Mouse (Mus musculus) testis, adult 2 months (tissue): ENCODE data around the gene Pdp2. TPM values are rescaled to one million over a fixed set of nuclear protein-coding genes. Genes with fewer than 3 reads are reported as not detected.
A peak's percentile ranks its signal among the peaks of the same experiment; 100 is the strongest.
"Not testable (repeated sequence)": the region's sequence is repeated elsewhere in the genome, so short reads cannot be mapped to it uniquely, and the experiment has no call there.

ENCODE experiments used
- H3K27ac ChIP-seq: fragments of 200-500 bp; 2 replicates; pipeline ENCODE4 v1.5.1; 2012; ENCODE audit warnings: low read depth, low read length; ENCODE audit not compliant: control insufficient read depth, insufficient read depth
- H3K27me3 ChIP-seq: fragments of 200-500 bp; 2 replicates; pipeline ENCODE4 v1.6.1; 2012; ENCODE audit warnings: mild to moderate bottlenecking, low read length, moderate library complexity; ENCODE audit not compliant: control insufficient read depth, insufficient read depth
- H3K36me3 ChIP-seq: fragments of 200-500 bp; 2 replicates; pipeline ENCODE4 v1.6.1; 2012; ENCODE audit warnings: mild to moderate bottlenecking, low read length; ENCODE audit not compliant: control insufficient read depth, insufficient read depth
- H3K4me1 ChIP-seq: fragments of 200-500 bp; 2 replicates; pipeline ENCODE4 v1.6.1; 2012; ENCODE audit warnings: low read length; ENCODE audit not compliant: control insufficient read depth, insufficient read depth
- H3K4me3 ChIP-seq: fragments of 200-500 bp; 2 replicates; pipeline ENCODE4 v1.5.1; 2012; ENCODE audit warnings: low read depth, mild to moderate bottlenecking, low read length, moderate library complexity, mixed read lengths; ENCODE audit not compliant: control insufficient read depth
- CTCF ChIP-seq: fragments of 200-500 bp; IDR thresholded peaks from 2 replicates; pipeline ENCODE4 v1.5.1; 2012; ENCODE audit warnings: low read depth, mild to moderate bottlenecking, inconsistent platforms, low read length, moderate library complexity; ENCODE audit not compliant: control insufficient read depth, insufficient read depth, insufficient replicate concordance
- POLR2A ChIP-seq: fragments of 200-500 bp; IDR thresholded peaks from 2 replicates; pipeline ENCODE4 v1.6.1; 2012; ENCODE audit warnings: low read depth, mild to moderate bottlenecking, inconsistent platforms, low read length, moderate library complexity; ENCODE audit not compliant: control insufficient read depth
- polyA plus RNA-seq: library from polyadenylated mRNA; depleted of rRNA; stranded (reverse); fragments of >200 nt; gene quantifications from 2 replicates; pipeline ENCODE4 v1.2.3, GENCODE M21; 2012

Pdp2 gene
- polyA plus RNA-seq, 1 experiment, result 1.2 TPM

- no peaks in the 10 kb centered on the region for H3K36me3 ChIP-seq
- H3K4me1 ChIP-seq, result peaks cover 9% of the 10 kb centered on the region
- no peaks in the 10 kb centered on the region for H3K27me3 ChIP-seq
- no peak overlapping the region for H3K4me3 ChIP-seq
- TF ChIP-seq CTCF (peak; percentile 75), POLR2A (no peak)
- H3K27ac ChIP-seq, result no peak overlapping the region
Measured at GRCm38 (mm10) chr8:104564633-104565456, 26.4 kb upstream of the Pdp2 start.

GRCm38 (mm10) chr8:104565457-104565798 is 25.8 kb upstream of the Pdp2 start:
- Histone ChIP-seq H3K27ac (no peak overlapping the region), H3K36me3 (no peaks in the 10 kb centered on the region), H3K4me3 (no peak overlapping the region), H3K4me1 (peaks cover 9% of the 10 kb centered on the region), H3K27me3 (no peaks in the 10 kb centered on the region)
- TF ChIP-seq POLR2A (no peak), CTCF (no peak)

- TF ChIP-seq POLR2A (no peak), CTCF (no peak)
- H3K36me3 ChIP-seq, result no peaks in the 10 kb centered on the region
- no peak overlapping the region for H3K27ac ChIP-seq
- H3K4me1 ChIP-seq, result peaks cover 12% of the 10 kb centered on the region
- H3K4me3 ChIP-seq, result no peak overlapping the region
- no peaks in the 10 kb centered on the region for H3K27me3 ChIP-seq
Measured at GRCm38 (mm10) chr8:104569559-104569958, 21.7 kb upstream of the Pdp2 start.

GRCm38 (mm10) chr8:104570436-104571343 is 20.6 kb upstream of the Pdp2 start:
- H3K4me1 ChIP-seq, result peaks cover 3% of the 10 kb centered on the region

GRCm38 (mm10) chr8:104576820-104577219 is 14.4 kb upstream of the Pdp2 start:
- Histone ChIP-seq H3K4me1 (no peaks in the 10 kb centered on the region), H3K27ac (no peak overlapping the region), H3K4me3 (no peak overlapping the region), H3K36me3 (no peaks in the 10 kb centered on the region), H3K27me3 (no peaks in the 10 kb centered on the region)
- no peak for TF ChIP-seq CTCF
- TF ChIP-seq POLR2A, result no peak

More at GRCm38 (mm10) chr8:104570436-104571343, 20.6 kb upstream of the Pdp2 start:
- no peak for TF ChIP-seq POLR2A
- TF ChIP-seq CTCF, result peak; percentile 54; the same call in 1 of the 2 replicates
- Histone ChIP-seq H3K4me3 (peak overlapping the region; percentile 41), H3K36me3 (no peaks in the 10 kb centered on the region), H3K27me3 (no peaks in the 10 kb centered on the region), H3K27ac (0 out of 2 replicates have a peak overlapping the region, but pooled peaks have one; percentile 5)

GRCm38 (mm10) chr8:104577606-104578005 is 13.6 kb upstream of the Pdp2 start:
- TF ChIP-seq CTCF, result 0 out of 2 replicates have a peak, but pooled peaks have one; percentile 18
- not testable (repeated sequence) for H3K36me3 ChIP-seq, H3K27me3 ChIP-seq, H3K4me1 ChIP-seq, H3K27ac ChIP-seq
- H3K4me3 ChIP-seq, result peak overlapping the region; percentile 9; the same call in 1 of the 2 replicates

GRCm38 (mm10) chr8:104584522-104584921 is 6.7 kb upstream of the Pdp2 start:
- H3K36me3 ChIP-seq, result no peaks in the 10 kb centered on the region
- TF ChIP-seq CTCF, result no peak
- no peak for TF ChIP-seq POLR2A
- H3K27me3 ChIP-seq, result no peaks in the 10 kb centered on the region
- H3K4me3 ChIP-seq, result no peak overlapping the region
- H3K4me1 ChIP-seq, result no peaks in the 10 kb centered on the region
- H3K27ac ChIP-seq, result no peak overlapping the region
